Mouse (Mus musculus) olfactory bulb, adult 2 months (tissue): Measurements from ENCODE around the gene Zmym3.

ENCODE experiments used
- CTCF ChIP-seq: fragments of 200-500 bp; IDR thresholded peaks from 2 replicates; pipeline ENCODE4 v1.5.1; 2012; ENCODE audit warnings: low read depth, mild to moderate bottlenecking, low read length, moderate library complexity; ENCODE audit not compliant: insufficient read depth
- POLR2A ChIP-seq: fragments of 200-500 bp; IDR thresholded peaks from 2 replicates; pipeline ENCODE4 v1.6.1; 2012; ENCODE audit warnings: mild to moderate bottlenecking, low read depth, low read length, moderate library complexity; ENCODE audit not compliant: insufficient read depth

DNA sequence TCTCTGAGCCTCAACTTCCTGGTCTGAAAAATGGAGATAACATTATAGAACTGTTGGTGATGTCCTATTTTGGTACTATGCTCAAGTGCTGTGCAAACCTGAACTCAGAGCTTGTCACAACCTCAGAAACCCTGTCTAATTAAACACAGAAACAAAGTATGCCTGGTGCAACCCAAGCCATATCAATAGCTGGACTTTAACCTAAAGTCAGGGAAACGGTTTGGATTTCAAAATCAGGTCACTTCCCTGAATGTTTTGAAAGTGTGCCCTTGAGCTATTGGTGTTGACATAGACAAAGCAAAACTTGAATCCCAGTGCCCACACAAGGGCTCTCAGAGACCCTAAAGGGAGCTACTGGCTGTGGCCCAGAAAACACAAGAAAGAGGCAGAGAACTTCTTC, 40.9 kb downstream of the Zmym3 start:
- TF ChIP-seq CTCF, result no peak
- TF ChIP-seq POLR2A, result no peak
